Mouse (Mus musculus) spleen, adult 18-20 months (tissue): ENCODE data around the gene Palld.

Source experiments
- DNase-seq, 2 experiments: peaks; one replicate each; pipeline ENCODE4 v3.0.0; 2022; ENCODE audit warnings: mixed read lengths in 2 of 2

Palld gene

DNA sequence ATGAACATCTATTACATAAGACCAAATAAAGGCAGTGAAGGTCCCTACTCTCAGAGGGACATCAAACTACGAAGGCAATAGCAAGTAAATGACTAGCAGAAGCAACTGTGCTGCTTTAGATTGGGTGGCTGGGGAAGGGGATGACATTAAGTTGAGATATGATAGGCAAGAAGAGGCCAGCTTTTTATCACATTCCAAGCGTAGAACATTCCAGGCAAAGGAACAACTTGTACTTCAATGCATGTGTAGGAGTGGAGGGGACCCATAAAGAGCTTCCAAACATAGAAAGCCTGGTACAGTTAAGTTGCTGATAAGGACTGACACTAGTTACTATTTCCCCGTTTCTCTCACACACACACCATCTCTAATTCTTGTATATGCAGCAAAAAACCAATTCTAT lies 221.3 kb downstream of the Palld start:
- DNase-seq: no peak

DNA sequence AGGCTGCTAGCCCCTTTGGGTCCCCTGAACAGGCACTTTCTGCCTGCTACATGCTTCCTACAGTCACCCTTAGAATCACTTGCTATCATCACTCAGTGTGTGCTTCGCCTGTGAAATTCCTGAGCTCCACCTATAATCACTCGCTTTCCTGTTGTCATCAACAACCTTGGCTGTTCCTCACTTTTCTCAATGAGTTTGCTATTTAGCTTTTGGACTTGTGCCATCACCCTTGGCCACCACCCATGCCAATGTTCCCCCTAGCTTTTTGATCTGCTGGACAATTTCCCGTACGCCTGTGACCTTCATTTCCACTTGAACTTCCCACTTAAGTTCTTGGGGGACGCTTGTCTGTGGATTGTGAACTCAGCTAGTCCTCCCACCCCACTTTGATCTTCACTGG lies 225.3 kb downstream of the Palld start:
- DNase-seq: no peak

DNA sequence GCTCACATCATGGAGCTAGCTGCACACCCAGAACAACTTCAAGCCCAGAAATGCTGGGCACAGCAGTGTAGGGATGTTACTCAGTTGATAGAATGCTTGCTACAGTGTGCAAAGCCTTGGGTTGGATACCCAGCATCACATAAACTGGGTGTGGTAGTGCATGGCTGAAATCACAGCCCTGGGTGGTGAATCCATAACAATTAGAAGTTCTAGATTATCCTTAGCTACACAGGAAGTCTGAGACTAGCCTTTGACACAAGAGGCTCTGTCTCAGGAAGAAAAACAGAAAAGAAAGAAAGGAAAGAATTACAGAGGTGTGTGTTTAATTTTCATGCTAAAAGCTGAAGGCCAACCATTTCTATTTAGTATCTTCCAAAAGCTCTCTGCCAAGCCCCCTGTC lies 231.3 kb downstream of the Palld start:
- DNase-seq: no peak

DNA sequence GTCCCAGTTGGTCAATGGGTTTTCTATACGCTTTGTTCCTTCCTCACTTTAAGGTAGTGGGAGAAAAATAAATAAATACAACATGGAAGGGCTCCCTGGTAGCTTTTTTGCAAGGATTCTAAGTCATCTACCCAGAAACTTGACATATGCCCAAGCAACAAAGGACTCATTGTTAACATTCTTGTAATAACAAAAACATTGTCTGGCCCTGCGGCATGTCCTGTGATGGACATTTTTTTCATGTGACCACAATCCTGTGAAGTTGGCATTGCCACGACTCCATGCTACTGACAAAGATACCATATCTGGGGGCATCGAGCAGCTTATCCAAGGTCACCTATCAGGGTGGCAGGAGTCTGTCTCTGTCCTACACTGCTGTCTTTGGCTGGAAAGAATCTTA lies 232.1 kb downstream of the Palld start:
- no peak for DNase-seq

DNA sequence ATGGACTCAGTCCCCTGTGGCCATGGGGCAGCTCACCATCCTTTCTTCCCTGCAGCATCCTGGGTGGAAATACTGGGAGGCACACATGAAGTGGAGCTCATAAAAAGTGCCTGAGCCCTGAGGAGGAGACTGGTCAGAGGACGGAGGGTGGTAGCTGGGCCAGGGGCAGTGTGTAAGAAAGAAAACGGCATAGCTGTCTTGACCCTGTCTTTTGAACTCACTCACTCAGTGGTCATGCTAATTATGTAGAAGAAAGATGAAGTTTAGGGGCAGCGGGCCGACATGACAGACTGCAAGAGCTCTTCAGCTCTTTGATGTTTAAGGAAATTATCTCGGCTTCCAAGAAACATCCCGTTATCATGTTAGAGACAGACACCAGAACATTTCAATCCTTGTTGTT lies 235.6 kb downstream of the Palld start:
- no peak for DNase-seq

DNA sequence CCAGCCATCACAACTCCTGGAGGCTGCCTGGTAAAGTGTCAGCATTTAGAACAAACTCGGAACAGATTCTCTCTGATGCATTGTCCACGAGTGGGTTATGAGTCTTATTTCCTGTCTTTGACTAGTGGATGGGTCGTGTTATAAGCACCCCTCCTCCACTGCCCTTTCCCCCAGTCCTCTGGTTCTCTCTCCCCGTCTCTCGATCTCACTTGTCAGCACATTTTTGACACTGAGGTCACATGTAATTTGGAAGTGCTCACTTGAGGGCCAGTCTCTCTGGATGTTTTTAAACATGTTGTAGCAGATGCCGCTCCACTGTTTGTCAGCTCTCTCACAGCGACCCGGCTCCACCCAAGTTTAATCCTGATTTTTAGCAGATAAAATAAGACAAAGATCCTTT lies 237.5 kb downstream of the Palld start:
- no peak for DNase-seq

DNA sequence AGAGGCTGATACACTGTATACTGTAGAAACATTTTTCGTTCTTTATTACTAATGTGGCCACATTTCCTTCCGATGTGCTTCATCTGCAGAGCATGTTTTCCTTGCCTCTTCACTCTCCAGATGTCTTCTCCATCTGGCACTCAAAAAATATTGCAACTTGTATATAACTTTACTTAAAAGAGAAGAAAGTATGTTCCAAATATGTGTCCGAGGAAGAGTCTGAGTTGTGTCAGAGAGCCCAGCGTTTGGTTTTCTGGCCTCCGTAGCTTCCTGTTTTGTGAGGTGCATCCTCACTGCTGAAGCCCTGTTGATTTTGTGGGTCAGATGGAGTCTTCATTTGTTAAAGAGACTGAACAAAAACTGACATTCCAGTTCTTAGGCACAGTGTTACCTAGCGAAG lies 238.3 kb downstream of the Palld start:
- DNase-seq: no peak

DNA sequence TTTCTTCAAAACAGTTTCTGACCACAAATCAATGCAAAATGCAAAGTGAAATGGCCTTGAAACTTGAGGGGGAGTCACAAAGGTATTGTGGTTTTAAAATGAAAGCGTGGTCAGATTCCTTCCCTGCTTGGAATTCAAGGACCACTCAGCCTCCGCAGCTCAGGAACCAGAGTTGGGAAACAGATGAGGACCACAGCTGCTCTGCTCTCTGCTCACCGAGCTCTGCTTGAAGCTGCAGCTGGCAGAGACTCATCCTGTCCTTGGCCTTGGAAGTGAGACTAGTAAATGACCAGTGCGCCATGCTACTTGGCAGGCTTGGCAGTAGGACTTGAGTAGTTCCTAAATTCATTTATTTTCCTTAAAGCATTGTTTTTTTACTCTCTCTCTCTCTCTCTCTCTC lies 239.7 kb downstream of the Palld start:
- no peak for DNase-seq

DNA sequence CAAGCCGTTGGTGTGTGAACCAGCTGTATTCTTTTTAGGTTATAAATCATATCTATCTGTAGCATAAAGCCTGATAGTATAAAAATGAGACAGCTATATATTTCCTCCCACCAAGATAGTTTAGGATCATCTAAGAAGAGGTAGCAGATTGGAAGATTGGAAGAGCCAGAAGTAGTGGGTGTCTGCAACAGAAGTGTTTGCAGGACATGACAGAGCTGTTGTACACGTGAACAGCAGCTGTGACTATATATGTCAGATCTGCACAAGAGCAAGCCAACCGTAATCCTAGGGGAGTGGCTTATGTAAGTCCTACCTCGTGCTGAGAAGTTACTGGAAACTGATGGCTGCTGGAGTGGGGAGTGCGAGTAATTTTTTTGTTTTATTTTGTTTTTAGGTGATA lies 240.9 kb downstream of the Palld start:
- no peak for DNase-seq

DNA sequence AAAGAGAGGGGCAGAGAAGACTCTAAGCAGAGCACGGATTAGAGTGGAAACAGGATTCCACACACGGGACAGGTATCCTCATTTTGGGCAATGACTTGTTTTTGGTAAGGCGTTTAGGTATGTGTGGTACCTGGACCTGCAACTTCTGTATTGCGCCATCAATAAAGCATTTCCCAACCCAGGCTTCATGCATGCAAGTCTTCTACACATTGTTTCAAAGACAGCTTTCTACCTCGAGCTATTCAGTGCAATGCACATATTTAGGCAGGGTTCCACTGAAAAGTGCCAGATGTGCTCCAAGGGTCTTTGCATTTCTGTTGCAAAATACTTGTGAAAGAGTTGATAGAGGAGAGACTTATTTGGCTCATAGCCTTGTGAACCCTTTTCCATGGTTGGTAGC lies 241.5 kb downstream of the Palld start:
- no peak for DNase-seq

DNA sequence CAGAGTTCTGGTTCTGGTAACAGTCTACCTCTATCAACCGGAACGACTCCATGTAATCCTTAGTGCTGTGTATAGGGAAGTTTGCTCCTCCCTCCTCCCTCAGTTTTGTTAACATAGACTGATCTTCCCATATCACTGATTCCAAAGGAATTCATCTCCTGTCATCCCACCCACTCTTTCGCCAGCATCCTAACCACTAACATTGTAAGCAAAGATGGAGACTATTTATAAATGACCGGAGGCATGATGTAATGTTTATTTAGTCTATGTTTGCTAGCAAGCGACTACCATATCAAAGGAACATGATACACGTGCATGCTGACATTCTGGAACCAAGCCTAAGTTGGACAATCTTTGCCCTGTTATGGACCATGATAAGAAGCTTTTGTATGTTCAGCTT lies 250.5 kb downstream of the Palld start:
- DNase-seq: no peak

DNA sequence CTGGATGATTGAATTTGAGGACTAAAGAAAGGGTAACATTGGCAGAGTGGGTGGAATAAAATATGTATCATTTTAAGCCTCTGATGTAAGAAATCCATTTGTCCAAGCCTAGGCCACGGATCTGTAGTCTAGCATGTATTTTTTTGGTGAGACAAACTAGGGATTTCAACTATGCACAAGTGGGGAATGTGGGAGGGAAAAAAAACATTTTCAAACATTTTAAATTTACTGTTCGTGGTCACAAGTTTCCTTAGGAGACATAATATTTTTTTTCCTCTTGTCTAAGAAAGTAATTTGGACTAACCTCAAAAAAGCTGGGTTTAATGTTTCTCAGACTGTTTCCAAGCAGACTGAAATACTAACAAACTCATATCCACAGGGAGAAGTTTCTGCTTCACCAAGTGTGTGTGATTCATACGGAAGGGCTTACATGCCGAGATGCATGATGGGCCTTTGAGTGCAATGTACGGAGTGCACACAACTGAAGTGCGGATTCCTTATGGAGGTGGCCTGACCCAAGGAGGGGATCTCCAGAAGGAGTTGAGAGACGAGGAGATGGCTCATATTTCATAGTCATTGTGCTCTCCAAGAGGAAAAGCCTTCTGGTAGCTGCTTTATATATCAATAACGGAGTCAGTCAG lies 256.2 kb downstream of the Palld start:
- DNase-seq: no peak

DNA sequence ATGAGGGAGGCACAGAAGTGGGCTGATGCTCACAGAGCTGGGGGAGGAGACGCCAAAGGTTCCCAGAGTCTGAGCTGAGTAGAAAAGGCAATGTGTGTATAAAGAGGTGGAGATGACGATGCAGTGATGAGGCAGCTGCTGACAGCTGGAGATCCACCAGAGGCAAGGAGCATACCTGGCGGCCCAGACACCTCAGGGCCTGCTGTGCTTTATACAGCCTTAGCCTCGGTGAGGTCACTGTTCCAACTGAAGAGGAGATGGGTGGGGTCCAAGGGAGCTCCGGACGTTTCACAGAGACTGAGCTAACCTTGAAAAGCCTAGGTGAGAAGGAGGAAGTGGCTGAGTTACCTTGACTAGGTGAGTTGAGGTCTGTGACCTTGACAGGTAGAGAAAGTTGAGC lies 256.8 kb downstream of the Palld start:
- DNase-seq: no peak

DNA sequence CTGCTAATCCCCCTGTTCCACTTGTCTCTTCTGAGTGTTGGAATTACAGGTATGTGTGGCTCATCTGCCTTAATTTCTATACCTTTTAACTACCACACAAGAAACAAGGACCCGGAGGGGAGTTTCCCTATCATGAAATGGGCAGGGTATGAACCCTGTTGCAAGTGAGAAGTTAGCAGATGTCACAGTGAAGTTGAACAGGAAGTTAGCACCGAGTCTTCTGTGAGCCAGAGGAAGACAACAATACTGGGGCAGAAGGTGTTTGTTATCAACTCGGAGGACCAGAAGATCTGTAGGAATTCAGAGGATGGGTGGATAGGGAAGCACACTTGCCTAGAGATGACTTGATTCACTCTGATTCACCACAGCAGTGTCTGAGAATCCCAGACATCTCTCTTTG lies 259.3 kb downstream of the Palld start:
- DNase-seq: no peak

DNA sequence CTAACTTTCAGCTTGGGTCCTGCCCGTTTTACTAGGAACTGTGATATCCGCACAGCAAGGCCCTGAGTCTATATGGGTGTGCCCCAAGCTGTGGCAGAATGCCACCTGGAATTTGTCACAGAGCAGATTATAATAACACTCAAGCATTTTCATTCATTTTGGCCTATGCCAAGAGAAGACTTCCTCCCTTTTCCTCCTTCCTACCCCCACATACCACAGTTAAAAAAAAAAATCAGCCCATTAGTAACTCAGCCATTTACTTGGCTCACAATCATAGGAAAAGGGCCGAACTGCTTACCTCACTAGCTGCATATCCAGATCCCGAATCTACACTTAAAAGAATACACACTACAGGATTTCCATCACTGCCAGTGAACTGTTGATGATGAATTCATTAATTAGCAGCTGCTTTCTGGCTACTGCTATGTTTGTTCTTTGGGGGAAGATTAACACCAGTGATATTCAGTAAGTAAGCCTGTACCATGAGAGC lies 260.1 kb downstream of the Palld start:
- DNase-seq: no peak

DNA sequence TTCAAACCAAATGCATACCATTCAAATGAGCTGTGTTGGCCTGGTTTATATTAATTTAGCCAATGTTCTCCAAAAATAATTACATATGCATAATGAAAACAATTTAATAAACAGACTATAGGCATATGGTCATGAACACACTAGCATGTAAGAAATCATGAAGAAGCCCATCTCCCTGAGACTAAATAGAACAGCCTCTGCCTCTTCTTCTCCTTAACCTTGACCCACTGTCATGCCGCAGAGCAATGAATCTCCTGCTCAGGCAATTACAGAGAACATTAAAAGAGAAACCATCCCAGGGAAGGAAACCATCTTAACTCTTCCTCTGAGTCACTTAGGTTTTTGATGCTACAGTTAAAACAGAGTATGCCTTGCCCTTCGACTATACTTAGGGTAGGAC lies 262.9 kb downstream of the Palld start:
- DNase-seq: no peak

DNA sequence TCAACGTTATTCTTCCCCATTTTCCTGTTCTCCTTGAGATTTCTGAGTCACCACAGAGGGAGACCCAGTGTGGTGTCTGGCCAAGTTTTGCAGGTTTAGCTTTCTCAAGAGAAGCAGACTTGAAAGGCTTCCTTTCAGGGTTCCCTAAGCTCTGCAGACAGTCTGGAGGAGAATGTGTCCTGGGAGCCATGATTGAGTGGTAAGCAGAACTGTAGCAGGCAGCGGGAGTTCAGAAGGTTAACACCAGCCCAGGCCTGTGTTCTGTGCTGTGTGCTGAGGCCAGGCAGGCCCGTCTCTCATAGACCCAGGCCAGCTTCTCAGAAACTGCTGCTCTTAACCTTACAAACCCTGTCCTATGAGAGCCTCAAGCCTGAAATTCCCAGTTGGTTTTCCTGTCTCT lies 263.5 kb downstream of the Palld start:
- no peak for DNase-seq

DNA sequence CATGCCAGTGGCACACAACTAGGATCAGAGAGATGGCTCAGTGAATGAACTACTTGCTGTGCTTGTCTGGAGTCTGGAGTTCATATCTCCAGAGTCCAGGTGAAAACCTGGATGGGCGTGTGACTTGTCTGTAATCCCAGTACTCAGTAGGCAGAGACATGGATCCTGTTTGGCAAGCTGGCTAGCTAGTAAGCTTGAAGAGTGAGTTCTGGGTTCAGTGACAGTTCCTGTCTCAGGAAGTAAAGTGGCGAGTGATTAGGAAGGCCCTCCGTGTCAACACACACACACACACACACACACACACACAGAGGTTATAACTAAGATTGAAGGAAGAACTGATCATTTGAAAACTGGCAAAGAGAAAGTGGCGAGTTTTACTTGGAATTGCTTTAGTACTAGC lies 264.8 kb downstream of the Palld start:
- DNase-seq: no peak

DNA sequence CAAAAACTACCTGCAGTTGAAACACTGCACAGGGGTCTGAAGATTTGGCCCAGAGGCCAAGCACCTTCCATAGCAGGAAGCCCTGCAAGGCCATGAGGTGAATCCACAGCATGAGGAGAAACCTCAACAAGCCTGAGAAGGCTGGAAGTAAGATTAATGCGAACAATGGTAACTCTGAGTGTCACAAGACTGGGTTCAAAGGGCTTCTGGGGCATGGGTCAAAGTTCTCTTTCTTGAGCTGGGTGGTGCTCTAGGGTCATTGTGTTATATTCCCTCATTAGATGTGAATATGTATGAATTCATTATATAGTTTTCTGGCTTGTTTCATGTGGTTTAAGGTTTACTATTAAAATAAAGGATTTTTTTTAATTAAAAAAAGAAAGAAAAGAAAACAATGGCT lies 267.7 kb downstream of the Palld start:
- DNase-seq: no peak

DNA sequence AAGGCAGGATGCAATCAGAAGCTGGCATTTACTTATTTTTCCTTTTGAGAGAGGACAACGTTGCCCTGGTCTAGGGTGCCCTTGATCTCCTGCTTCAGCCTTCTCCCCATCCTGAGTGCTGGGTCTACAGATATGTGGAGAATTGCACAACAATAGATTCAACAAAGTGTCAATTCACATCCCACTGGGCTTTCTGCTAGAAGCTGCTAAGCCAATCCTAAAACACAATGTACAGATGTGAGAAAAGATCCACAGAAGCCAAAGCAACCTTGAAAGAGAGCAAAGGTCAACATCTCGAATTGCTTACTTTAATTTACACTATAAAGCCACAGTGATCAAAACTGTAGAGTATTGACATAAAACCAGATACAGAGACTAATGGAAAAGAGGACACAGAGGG lies 270.2 kb downstream of the Palld start:
- DNase-seq: no peak

DNA sequence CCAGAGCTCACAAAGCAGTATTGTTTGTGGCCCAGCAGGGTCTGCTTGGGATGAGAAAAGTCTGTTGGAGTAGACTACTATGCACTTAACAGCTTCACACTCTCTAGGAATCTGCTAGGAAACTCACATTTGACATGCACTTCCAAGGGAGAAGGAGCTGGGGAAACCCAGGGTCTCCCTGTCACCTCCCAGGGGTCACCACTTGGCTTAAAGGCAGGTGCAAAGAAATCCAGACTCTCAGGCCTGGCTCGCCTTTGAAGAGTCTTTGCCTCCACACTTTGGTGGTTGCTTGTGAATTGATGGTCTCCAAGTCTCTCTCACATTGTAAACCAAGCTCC lies 272.9 kb downstream of the Palld start:
- no peak for DNase-seq

DNA sequence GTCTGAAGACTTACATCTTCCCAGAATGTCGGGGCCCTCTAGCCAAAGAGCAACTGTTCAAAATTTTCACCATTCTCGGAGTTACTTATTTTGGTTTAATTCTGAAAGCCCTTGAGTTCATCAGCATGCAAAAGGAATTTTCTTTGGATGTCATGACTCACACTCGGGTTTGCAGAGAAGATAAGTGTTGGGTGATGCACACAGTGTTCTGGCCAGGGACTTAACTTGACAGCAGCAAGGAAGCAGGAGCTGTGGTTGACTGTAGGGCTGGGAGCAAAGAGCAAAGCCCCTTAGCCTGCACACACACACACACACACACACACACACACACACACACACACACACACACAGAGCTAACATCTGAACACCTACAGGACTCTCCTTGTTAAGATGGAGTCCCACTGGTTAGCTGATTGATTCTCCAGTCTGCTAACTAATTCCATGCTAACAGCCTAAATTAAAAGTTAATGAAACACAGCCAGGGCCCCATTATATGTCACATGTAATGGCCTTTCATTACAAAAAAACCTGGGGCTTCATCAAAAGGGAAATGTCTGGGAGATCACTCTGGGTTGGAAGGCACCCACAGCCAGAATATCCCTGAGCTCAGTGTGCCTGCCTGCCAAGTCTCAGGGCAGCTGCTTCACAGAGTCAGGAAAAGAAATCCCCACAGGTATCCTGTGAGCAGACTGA lies 273.4 kb downstream of the Palld start:
- no peak for DNase-seq

DNA sequence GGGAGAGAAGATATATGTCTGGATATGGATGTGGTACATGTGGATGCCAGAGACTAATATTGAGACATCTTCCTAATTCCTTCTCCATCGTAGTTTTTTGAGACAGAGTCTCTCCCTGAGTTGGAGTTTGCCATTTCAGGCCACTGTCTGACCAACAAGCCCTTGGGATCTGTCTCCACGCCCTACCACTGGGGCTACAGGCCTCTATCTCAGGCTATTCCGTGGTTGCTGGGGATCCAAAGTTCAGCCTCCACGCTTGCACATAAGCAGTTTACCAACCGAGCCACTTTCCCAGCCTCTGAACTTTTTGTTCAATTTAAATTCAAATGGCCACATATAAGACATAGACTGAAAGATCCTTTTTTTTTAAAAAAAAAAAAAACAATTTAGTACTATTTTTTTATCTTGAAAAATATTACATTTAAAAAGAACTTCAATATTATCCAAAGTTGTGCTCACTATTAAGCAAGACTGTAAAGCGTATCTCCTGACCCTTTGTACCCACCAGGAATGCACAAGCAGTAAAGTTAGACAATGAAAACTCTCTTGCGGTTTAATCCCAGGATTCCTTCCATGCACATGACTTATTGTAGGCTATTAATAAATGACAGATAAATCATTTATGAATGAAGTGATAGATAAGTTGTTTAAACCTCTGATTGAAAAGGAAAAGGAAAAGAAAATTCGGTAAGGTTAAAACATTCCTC lies 276.1 kb downstream of the Palld start:
- no peak for DNase-seq

DNA sequence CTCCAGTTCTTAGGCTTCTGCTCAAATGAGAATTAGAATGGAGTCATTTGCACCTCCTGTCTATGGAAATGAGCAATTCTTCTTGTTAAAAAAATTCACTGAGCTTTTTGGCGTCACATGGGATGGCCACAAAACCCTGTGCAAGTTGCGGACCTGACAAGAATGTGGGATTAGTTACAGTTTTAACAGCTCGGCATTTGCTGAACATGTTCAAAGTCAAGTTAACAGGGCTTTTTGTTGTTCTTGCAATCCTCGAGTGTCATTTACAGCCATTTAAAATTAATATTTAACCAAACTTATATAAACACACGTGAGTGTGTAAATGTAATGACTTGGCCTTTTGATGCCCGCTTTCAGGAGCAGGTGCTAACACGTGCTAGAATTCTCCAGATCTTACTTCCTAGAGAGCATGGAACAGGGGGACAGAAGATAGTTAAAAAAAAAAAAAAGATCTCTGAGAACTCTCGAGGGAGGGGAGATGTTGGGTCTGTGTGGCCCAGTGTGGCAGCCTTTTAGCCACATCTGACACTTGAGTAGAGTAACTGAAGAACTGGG lies 276.8 kb downstream of the Palld start:
- DNase-seq: no peak
